Mouse (Mus musculus) Patski (cell line): ENCODE data around the gene Stk39. TPM values are rescaled to one million over a fixed set of nuclear protein-coding genes. Genes with fewer than 3 reads are reported as not detected.

Experiments
- ATAC-seq: fragments of 100-300 bp; one replicate; pipeline ENCODE4 v1.8.0; 2021
- CTCF ChIA-PET: fragments of 350-600 bp; sonication (Branson Sonifier 250); formaldehyde crosslinking; loops from one replicate; lab custom pipeline; 2022; ENCODE audit warnings: inconsistent platforms; lab: Charles Lee
- POLR2A ChIA-PET: fragments of 350-600 bp; sonication (Branson Sonifier 250); formaldehyde crosslinking; loops from one replicate; lab custom pipeline; 2022; ENCODE audit warnings: antibody characterized with exemption, inconsistent platforms; lab: Charles Lee
- DNase-seq: peaks from one replicate; pipeline ENCODE4 v3.0.0-alpha.2; 2011; ENCODE audit warnings: low read depth, low spot score
- H3K27me3 ChIP-seq: fragments of 371-371 bp; one replicate; pipeline ENCODE4 v1.5.1; 2021
- CTCF ChIP-seq: fragments of 100-300 bp; IDR thresholded peaks from one replicate; pipeline ENCODE4 v1.5.1; 2021
- in situ Hi-C: fragments of 300-500 bp; cut with MboI; formaldehyde crosslinking; loops from 3 replicates; pipeline ENCODE4 v1.11.1; 2018; ENCODE audit warnings: low pct_unique_long_range_greater_than_20kb, mixed read lengths
- polyA plus RNA-seq: library from polyadenylated mRNA; unstranded; gene quantifications from one replicate; pipeline ENCODE4 v1.2.3, GENCODE M21; 2021

Gene Stk39
- polyA plus RNA-seq, 1 experiment from 2014 or later = 53.1 TPM

GRCm38 (mm10) chr2:68271301-68271700, 200.8 kb downstream of the Stk39 start:
- H3K27me3 ChIP-seq = no peaks in the 10 kb centered on the region
- ChIA-PET CTCF (interaction anchor here (1.0 kb wide), 1 partner anchor 21 kb away, joined by 4 read pairs; no protein-coding TSS in a partner anchor), POLR2A (no interaction called here)
- DNase-seq (no peak), ATAC-seq (no peak)
- in situ Hi-C loops = no loop called here
- TF ChIP-seq CTCF = no peak

- TF ChIP-seq CTCF = no peak
- POLR2A ChIA-PET = no interaction called here
- in situ Hi-C loops = no loop called here
- H3K27me3 ChIP-seq = no peaks in the 10 kb centered on the region
- DNase-seq = no peak
- ATAC-seq = no peak
- CTCF ChIA-PET = interaction anchor here (1.0 kb wide), 1 partner anchor 20 kb away, joined by 4 read pairs; no protein-coding TSS in a partner anchor
Observed at GRCm38 (mm10) chr2:68270836-68271235, 201.2 kb downstream of the Stk39 start.

GRCm38 (mm10) chr2:68269646-68270045, 202.4 kb downstream of the Stk39 start:
- no peaks in the 10 kb centered on the region for H3K27me3 ChIP-seq
- TF ChIP-seq CTCF = no peak
- POLR2A ChIA-PET = no interaction called here
- DNase-seq = no peak
- ATAC-seq = no peak
- CTCF ChIA-PET = no interaction called here
- in situ Hi-C loops = no loop called here

GRCm38 (mm10) chr2:68264826-68265225, 207.2 kb downstream of the Stk39 start:
- POLR2A ChIA-PET = no interaction called here
- DNase-seq (no peak), ATAC-seq (no peak)
- H3K27me3 ChIP-seq = no peaks in the 10 kb centered on the region
- in situ Hi-C loops = no loop called here
- CTCF ChIA-PET = interaction anchor here (0.9 kb wide), 1 partner anchor 13 kb away, joined by 3 read pairs; no protein-coding TSS in a partner anchor
- no peak for TF ChIP-seq CTCF

- no peak for TF ChIP-seq CTCF
- ChIA-PET CTCF (no interaction called here), POLR2A (interaction anchor here (0.7 kb wide), 1 partner anchor 1101 kb away, joined by 3 read pairs; no protein-coding TSS in a partner anchor)
- in situ Hi-C loops = no loop called here
- H3K27me3 ChIP-seq = no peaks in the 10 kb centered on the region
- no peak for ATAC-seq
- DNase-seq = no peak
Observed at GRCm38 (mm10) chr2:68260911-68261310, 211.2 kb downstream of the Stk39 start.

GRCm38 (mm10) chr2:68257571-68257970, 214.5 kb downstream of the Stk39 start:
- ChIA-PET CTCF (no interaction called here), POLR2A (no interaction called here)
- DNase-seq (no peak), ATAC-seq (no peak)
- TF ChIP-seq CTCF = no peak
- no peaks in the 10 kb centered on the region for H3K27me3 ChIP-seq
- in situ Hi-C loops = no loop called here

GRCm38 (mm10) chr2:68256472-68256871, 215.6 kb downstream of the Stk39 start:
- CTCF ChIA-PET = no interaction called here
- POLR2A ChIA-PET = no interaction called here
- ATAC-seq (no peak), DNase-seq (no peak)
- H3K27me3 ChIP-seq = no peaks in the 10 kb centered on the region
- TF ChIP-seq CTCF = no peak
- in situ Hi-C loops = no loop called here

GRCm38 (mm10) chr2:68254756-68255155, 217.3 kb downstream of the Stk39 start:
- H3K27me3 ChIP-seq = no peaks in the 10 kb centered on the region
- ChIA-PET POLR2A (interaction anchor here (0.6 to 0.7 kb wide), 2 partner anchors 19 to 322 kb away, joined by 3 to 4 read pairs; no protein-coding TSS in a partner anchor), CTCF (no interaction called here)
- DNase-seq = no peak
- no peak for ATAC-seq
- in situ Hi-C loops = no loop called here
- no peak for TF ChIP-seq CTCF

GRCm38 (mm10) chr2:68253222-68253621, 218.8 kb downstream of the Stk39 start:
- in situ Hi-C loops = no loop called here
- ChIA-PET POLR2A (no interaction called here), CTCF (no interaction called here)
- no peak for ATAC-seq
- DNase-seq = no peak
- TF ChIP-seq CTCF = no peak
- H3K27me3 ChIP-seq = no peaks in the 10 kb centered on the region

GRCm38 (mm10) chr2:68252048-68252758, 219.9 kb downstream of the Stk39 start:
- no peaks in the 10 kb centered on the region for H3K27me3 ChIP-seq
- in situ Hi-C loops = no loop called here
- ATAC-seq (no peak), DNase-seq (no peak)
- POLR2A ChIA-PET = no interaction called here
- TF ChIP-seq CTCF = no peak
- CTCF ChIA-PET = no interaction called here

GRCm38 (mm10) chr2:68250897-68251296, 221.2 kb downstream of the Stk39 start:
- in situ Hi-C loops = no loop called here
- TF ChIP-seq CTCF = no peak
- ATAC-seq = no peak
- no peaks in the 10 kb centered on the region for H3K27me3 ChIP-seq
- no peak for DNase-seq
- CTCF ChIA-PET = interaction anchor here (0.7 to 1.9 kb wide), 4 partner anchors 20 to 134 kb away, joined by 3 to 4 read pairs (median 4); no protein-coding TSS in a partner anchor
- POLR2A ChIA-PET = no interaction called here
